Mouse (Mus musculus) MEL (cell line): ENCODE results near the gene Rab8a.

Source experiments
- CHD1 ChIP-seq: IDR thresholded peaks from 2 replicates; pipeline ENCODE4 v1.6.1; 2012; ENCODE audit warnings: low read depth, mild to moderate bottlenecking, inconsistent platforms, low read length, improper control_type of control experiment
- CTCF ChIP-seq, 3 experiments: IDR thresholded peaks in 2 of 3; conservative IDR thresholded peaks in 1 of 3; 2 replicates each; pipeline ENCODE4 v1.5.1; 2011 to 2012; ENCODE audit warnings: low read length in 3 of 3, low read depth in 2 of 3, mild to moderate bottlenecking in 2 of 3, improper control_type of control experiment in 1 of 3, inconsistent platforms in 1 of 3, mixed read lengths in 1 of 3, moderate library complexity in 1 of 3; ENCODE audit not compliant: control insufficient read depth in 1 of 3, insufficient read depth in 1 of 3, poor library complexity in 1 of 3, severe bottlenecking in 1 of 3
- EP300 ChIP-seq, 2 experiments: IDR thresholded peaks; 2 replicates each; pipeline ENCODE4 v1.6.1; 2011; ENCODE audit warnings: improper control_type of control experiment in 2 of 2, low read length in 2 of 2, low read depth in 1 of 2, mild to moderate bottlenecking in 1 of 2
- GATA1 ChIP-seq: IDR thresholded peaks from 2 replicates; pipeline ENCODE4 v1.6.1; 2011; ENCODE audit warnings: low read depth, low read length, improper control_type of control experiment
- JUND ChIP-seq: IDR thresholded peaks from 2 replicates; pipeline ENCODE4 v1.6.1; 2011; ENCODE audit warnings: low read depth, mild to moderate bottlenecking, improper control_type of control experiment, low read length
- MEF2A ChIP-seq: IDR thresholded peaks from 2 replicates; pipeline ENCODE4 v1.6.1; 2014; ENCODE audit warnings: low read depth, mild to moderate bottlenecking, inconsistent platforms, low read length, improper control_type of control experiment; ENCODE audit not compliant: poor library complexity, insufficient replicate concordance, severe bottlenecking; ENCODE audit errors: extremely low read depth
- POLR2A ChIP-seq, 2 experiments: IDR thresholded peaks; 2 replicates each; pipeline ENCODE4 v1.6.1; 2011 to 2012; ENCODE audit warnings: low read length in 2 of 2, mild to moderate bottlenecking in 2 of 2, control low read depth in 1 of 2, improper control_type of control experiment in 1 of 2, low read depth in 1 of 2, moderate library complexity in 1 of 2; ENCODE audit not compliant: control insufficient read depth in 1 of 2, insufficient read depth in 1 of 2, poor library complexity in 1 of 2
- POLR2AphosphoS2 ChIP-seq: IDR thresholded peaks from 2 replicates; pipeline ENCODE4 v1.6.1; 2011; ENCODE audit warnings: low read length, improper control_type of control experiment
- SIN3A ChIP-seq: IDR thresholded peaks from 2 replicates; pipeline ENCODE4 v1.6.1; 2012; ENCODE audit warnings: low read length, improper control_type of control experiment, inconsistent platforms
- TAL1 ChIP-seq: IDR thresholded peaks from 2 replicates; pipeline ENCODE4 v1.6.1; 2012; ENCODE audit warnings: mild to moderate bottlenecking, inconsistent platforms, low read length, moderate library complexity, mixed read lengths
- ZC3H11A ChIP-seq: IDR thresholded peaks from 2 replicates; pipeline ENCODE4 v1.6.1; 2012; ENCODE audit warnings: low read depth, mild to moderate bottlenecking, inconsistent platforms, low read length, improper control_type of control experiment
- ZNF384 ChIP-seq: IDR thresholded peaks from 2 replicates; pipeline ENCODE4 v1.6.1; 2012; ENCODE audit warnings: low read depth, mild to moderate bottlenecking, inconsistent platforms, low read length, improper control_type of control experiment

DNA sequence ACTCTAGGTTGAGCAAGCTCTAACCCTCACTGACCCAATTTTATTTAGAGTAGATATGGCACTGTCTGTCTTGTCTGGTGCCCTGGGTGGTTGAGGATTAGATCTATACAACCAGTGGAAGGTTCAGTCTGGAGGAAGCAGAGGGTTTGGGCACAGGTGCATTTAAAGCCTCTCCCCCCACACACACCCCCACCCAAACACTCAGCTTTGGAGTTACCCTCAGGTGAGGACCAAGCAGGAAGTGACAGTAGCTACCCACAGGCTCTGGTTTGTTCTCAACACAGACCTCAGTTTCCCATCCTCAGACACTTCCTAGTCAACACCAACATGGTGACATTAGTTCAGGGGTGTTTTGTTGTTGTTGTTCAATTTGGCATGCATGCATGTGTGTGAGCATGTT lies 1.8 kb downstream of the Rab8a start:
- TF ChIP-seq EP300 (IDR thresholded peaks at IDR 0.05; ENCODE audit: low read depth in 1 of 2, low read length in 2 of 2) (no peak), CTCF (IDR thresholded peaks at IDR 0.05 in 2 of 3, conservative IDR thresholded peaks at IDR 0.05 in 1 of 3; ENCODE audit: control insufficient read depth in 1 of 3, insufficient read depth in 1 of 3, low read depth in 2 of 3, low read length in 3 of 3, poor library complexity in 1 of 3, severe bottlenecking in 1 of 3) (no peak), TAL1 (no peak), CHD1 (no peak), JUND (no peak), POLR2A (IDR thresholded peaks at IDR 0.05; ENCODE audit: control insufficient read depth in 1 of 2, insufficient read depth in 1 of 2, low read depth in 1 of 2, low read length in 2 of 2, poor library complexity in 1 of 2) (no peak), MEF2A (no peak), SIN3A (no peak), GATA1 (no peak), ZC3H11A (no peak), POLR2AphosphoS2 (no peak), ZNF384 (no peak)
